30 mouse cellular contexts compared by ENCODE assay signal in the genomic region with DNA sequence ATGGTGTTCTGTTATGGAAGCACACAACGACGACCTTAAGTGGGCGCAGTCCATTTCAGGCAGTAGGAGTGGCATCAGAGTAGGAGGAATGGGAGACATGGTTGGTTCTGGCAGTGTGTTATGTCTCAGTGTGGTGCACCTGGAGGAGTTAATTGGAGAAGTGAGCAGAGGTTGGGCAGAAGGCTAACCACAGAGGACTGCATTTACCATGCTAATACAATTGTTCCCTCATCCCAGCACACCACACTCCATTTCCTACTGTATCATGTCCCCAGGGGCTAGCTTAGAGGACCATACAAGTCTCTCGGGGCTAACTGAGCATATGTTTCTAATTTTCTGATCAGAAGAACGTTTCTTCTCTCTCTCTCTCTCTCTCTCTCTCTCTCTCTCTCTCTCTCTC. TPM values are rescaled to one million over a fixed set of nuclear protein-coding genes. Genes with fewer than 3 reads are reported as not detected.
"Had no signal": no experiment of that assay in that cellular context is flagged by ENCODE, and none has a peak within 500 bp of the region (broad histone marks: within the 10 kb centered on the region; RNA-seq: fewer than 3 reads in every experiment).

No protein-coding gene starts in this region.

- H3K4me1 ChIP-seq: limb, embryonic 15.5 days; liver, embryonic 12.5 days; liver, embryonic 13.5 days; liver, embryonic 15.5 days; midbrain, embryonic 12.5 days; neural tube, embryonic 12.5 days had no signal

- H3K27me3 ChIP-seq: limb, embryonic 15.5 days; liver, embryonic 12.5 days; liver, embryonic 13.5 days; liver, embryonic 15.5 days; lung, embryonic 15.5 days; midbrain, embryonic 13.5 days; midbrain, embryonic 15.5 days; neural tube, embryonic 12.5 days had no signal

- H3K27ac ChIP-seq: limb, embryonic 12.5 days; limb, embryonic 13.5 days; limb, embryonic 15.5 days; liver, embryonic 12.5 days; liver, embryonic 13.5 days; liver, embryonic 14.5 days; liver, embryonic 15.5 days; lung, embryonic 15.5 days; macrophage; midbrain, embryonic 10.5 days; midbrain, embryonic 12.5 days; midbrain, embryonic 13.5 days; midbrain, embryonic 15.5 days; neural tube, embryonic 12.5 days had no signal

- H3K36me3 ChIP-seq: limb, embryonic 12.5 days; limb, embryonic 13.5 days; limb, embryonic 15.5 days; liver, embryonic 12.5 days; liver, embryonic 13.5 days; liver, embryonic 15.5 days; lung, embryonic 15.5 days; midbrain, embryonic 10.5 days; midbrain, embryonic 12.5 days; midbrain, embryonic 13.5 days; midbrain, embryonic 15.5 days; neural tube, embryonic 12.5 days had no signal

- DNase-seq: liver; liver, embryonic 13.5 days; liver, postnatal 0 days; midbrain, embryonic 14.5 days had no signal

- H3K9me3 ChIP-seq: limb, embryonic 12.5 days; limb, embryonic 13.5 days; limb, embryonic 15.5 days; liver, embryonic 12.5 days; liver, embryonic 13.5 days; liver, embryonic 15.5 days; lung, embryonic 15.5 days; megakaryocyte, embryonic 14.5 days; midbrain, embryonic 10.5 days; midbrain, embryonic 12.5 days; midbrain, embryonic 13.5 days; midbrain, embryonic 15.5 days; neural tube, embryonic 12.5 days had no signal

- H3K4me2 ChIP-seq: limb, embryonic 12.5 days; limb, embryonic 13.5 days; limb, embryonic 15.5 days; liver, embryonic 11.5 days; liver, embryonic 12.5 days; liver, embryonic 13.5 days; liver, embryonic 15.5 days; lung, embryonic 14.5 days; lung, embryonic 15.5 days; midbrain, embryonic 11.5 days; midbrain, embryonic 12.5 days; midbrain, embryonic 13.5 days; midbrain, embryonic 15.5 days; neural tube, embryonic 12.5 days had no signal

- ATAC-seq: liver, embryonic 12.5 days; liver, postnatal 0 days; lung, postnatal 0 days; midbrain, embryonic 13.5 days; midbrain, embryonic 15.5 days; midbrain, embryonic 16.5 days had no signal

- H3K4me3 ChIP-seq: limb, embryonic 12.5 days; limb, embryonic 13.5 days; limb, embryonic 15.5 days; liver, embryonic 12.5 days; liver, embryonic 13.5 days; liver, embryonic 15.5 days; lung, embryonic 15.5 days; megakaryocyte, embryonic 14.5 days; midbrain, embryonic 10.5 days; midbrain, embryonic 12.5 days; midbrain, embryonic 13.5 days; midbrain, embryonic 15.5 days; myocyte; neural tube, embryonic 12.5 days had no signal

- H3K9ac ChIP-seq: limb, embryonic 12.5 days; limb, embryonic 13.5 days; limb, embryonic 15.5 days; liver, embryonic 12.5 days; liver, embryonic 13.5 days; liver, embryonic 14.5 days; liver, embryonic 15.5 days; liver, postnatal 0 days; lung, embryonic 14.5 days; lung, embryonic 15.5 days; midbrain, embryonic 12.5 days; midbrain, embryonic 13.5 days; midbrain, embryonic 15.5 days; neural tube, embryonic 12.5 days had no signal

RNA-seq across cellular contexts. Expression of gene Syt16, which starts 18.0 kb away (rescaled TPM):
- total RNA-seq: liver, adult 2 months; megakaryocyte progenitor cell, adult 5-6 weeks; megakaryocyte, adult 5-6 weeks; megakaryocyte-erythroid progenitor cell, adult 5-6 weeks; monocyte, adult 5-6 weeks had no signal
- polyA plus RNA-seq: liver, adult 2 months; liver, postnatal 0 days; lung, adult 2 months; macrophage; myocyte had no signal
